In genomic region chr13:23572218-23573033, GRCm38 (mm10) we compare ENCODE assay signal across 8 mouse cellular contexts. TPM values are rescaled to one million over a fixed set of nuclear protein-coding genes. Genes with fewer than 3 reads are reported as not detected.
DNase-seq lines count a peak whose midpoint lies in the region; ATAC-seq lines count a peak whose summit lies in the region.

No protein-coding gene starts in this region.

- DNase-seq in lung, postnatal 10 days, result no peak
- DNase-seq in embryo, embryonic 10.5 days (ENCODE audit: low spot score), result peak; percentile 72
- DNase-seq in induced T-regulatory cell, adult 2 months (ENCODE audit: low read depth), result peak; percentile 58
- no peak for DNase-seq in cerebellum, adult 11 months
- DNase-seq in lung, postnatal 36 days, result no peak
- DNase-seq in kidney, adult 9 months, result no peak

- H3K27ac ChIP-seq in lung, embryonic 15.5 days, result peak overlapping the region; percentile 98
- no peak overlapping the region for H3K27ac ChIP-seq in neural tube, embryonic 14.5 days (ENCODE audit: low read depth, low read length)

- 12% methylated on average over 2 of the region's 2 CpGs for WGBS in lung, embryonic 15.5 days
- 49% methylated on average over 2 of the region's 2 CpGs for WGBS in neural tube, embryonic 14.5 days

- no peaks in the 10 kb centered on the region for H3K9me3 ChIP-seq in lung, embryonic 15.5 days
- no peaks in the 10 kb centered on the region for H3K9me3 ChIP-seq in neural tube, embryonic 14.5 days (ENCODE audit: control insufficient read depth, low read length)

- H3K27me3 ChIP-seq in lung, embryonic 15.5 days, result no peaks in the 10 kb centered on the region
- H3K27me3 ChIP-seq in neural tube, embryonic 14.5 days (ENCODE audit: control insufficient read depth, insufficient read depth, low read length), result no peaks in the 10 kb centered on the region

- no peaks in the 10 kb centered on the region for H3K36me3 ChIP-seq in lung, embryonic 15.5 days
- H3K36me3 ChIP-seq in neural tube, embryonic 14.5 days (ENCODE audit: control insufficient read depth, insufficient read depth, low read length), result no peaks in the 10 kb centered on the region

- H3K4me2 ChIP-seq in lung, embryonic 15.5 days, result peak overlapping the region; percentile 67
- H3K4me2 ChIP-seq in neural tube, embryonic 14.5 days (ENCODE audit: low read depth, low read length), result peak overlapping the region; percentile 73

- no peak for ATAC-seq in lung, embryonic 15.5 days (ENCODE audit: borderline replicate concordance, extremely low read depth, low FRiP score, low TSS enrichment)
- ATAC-seq in neural tube, embryonic 14.5 days (ENCODE audit: low read depth), result no peak

- H3K4me3 ChIP-seq in lung, embryonic 15.5 days, result peak overlapping the region; percentile 47
- H3K4me3 ChIP-seq in neural tube, embryonic 14.5 days (ENCODE audit: low read depth, low read length), result peak overlapping the region; percentile 47

- peaks cover 14% of the 10 kb centered on the region for H3K4me1 ChIP-seq in lung, embryonic 15.5 days
- peaks cover 38% of the 10 kb centered on the region for H3K4me1 ChIP-seq in neural tube, embryonic 14.5 days (ENCODE audit: control insufficient read depth, insufficient read depth, low read length)

- peak overlapping the region; percentile 63 for H3K9ac ChIP-seq in lung, embryonic 15.5 days
- no peak overlapping the region; the same call in 1 of the 2 replicates for H3K9ac ChIP-seq in neural tube, embryonic 14.5 days (replicated peaks; ENCODE audit: low read depth, low read length)

RNA-seq across cellular contexts. Expression of gene Hist1h2bg, which starts 1.2 kb away (rescaled TPM):
- polyA plus RNA-seq in lung, embryonic 15.5 days (2015; fragmentation: Nextera tagmentation; extraction: Ambion mirVana), result 14.5 and 17.7 TPM in 2 replicates
- 0.75 and 1.1 TPM in 2 replicates for polyA plus RNA-seq in neural tube, embryonic 14.5 days (2014; fragmentation: Nextera tagmentation; extraction: Ambion mirVana)

RNA-seq across cellular contexts. Expression of gene Hist1h2ae, which starts 1.4 kb away (rescaled TPM):
- polyA plus RNA-seq in lung, embryonic 15.5 days (2015; fragmentation: Nextera tagmentation; extraction: Ambion mirVana), result 143 and 164 TPM in 2 replicates
- 11.7 and 12.9 TPM in 2 replicates for polyA plus RNA-seq in neural tube, embryonic 14.5 days (2014; fragmentation: Nextera tagmentation; extraction: Ambion mirVana)

RNA-seq across cellular contexts. Expression of gene Hist1h2bf, which starts 1.6 kb away (rescaled TPM):
- polyA plus RNA-seq in lung, embryonic 15.5 days (2015; fragmentation: Nextera tagmentation; extraction: Ambion mirVana), result 10.1 and 10.2 TPM in 2 replicates
- polyA plus RNA-seq in neural tube, embryonic 14.5 days (2014; fragmentation: Nextera tagmentation; extraction: Ambion mirVana), result 0.94 TPM in 1 of 2 replicates, not detected in the other

RNA-seq across cellular contexts. Expression of gene Hist1h2ad, which starts 1.8 kb away (rescaled TPM):
- polyA plus RNA-seq in lung, embryonic 15.5 days (2015; fragmentation: Nextera tagmentation; extraction: Ambion mirVana), result 3.1 and 4.6 TPM in 2 replicates
- 1.1 TPM in 1 of 2 replicates, not detected in the other for polyA plus RNA-seq in neural tube, embryonic 14.5 days (2014; fragmentation: Nextera tagmentation; extraction: Ambion mirVana)

RNA-seq across cellular contexts. Expression of gene Hist1h3d, which starts 3.1 kb away (rescaled TPM):
- 9.4 and 10.2 TPM in 2 replicates for polyA plus RNA-seq in lung, embryonic 15.5 days (2015; fragmentation: Nextera tagmentation; extraction: Ambion mirVana)
- polyA plus RNA-seq in neural tube, embryonic 14.5 days (2014; fragmentation: Nextera tagmentation; extraction: Ambion mirVana), result 0.50 and 1.1 TPM in 2 replicates

Comparison
In these comparisons a context has a peak if more than half of its experiments do, and no peak if none do; other contexts are left out.
1. DNase-seq: peak in embryo, embryonic 10.5 days (single experiment) and induced T-regulatory cell, adult 2 months (single experiment); none in lung, postnatal 10 days (single experiment), cerebellum, adult 11 months (single experiment), lung, postnatal 36 days (single experiment) and kidney, adult 9 months (single experiment).
2. RNA of gene Hist1h2ae, which starts 1.4 kb away (polyA plus RNA-seq): 143 to 164 TPM in lung, embryonic 15.5 days; 11.7 to 12.9 TPM in neural tube, embryonic 14.5 days; every median in the first group is over 10 times any median in the second.